Mouse (Mus musculus) G1E (cell line): ENCODE measurements around the gene Intu.

Experiments used
- CTCF ChIP-seq: IDR thresholded peaks from 2 replicates; pipeline ENCODE4 v1.5.1; 2012; ENCODE audit warnings: low read depth, low read length, inconsistent platforms, mixed read lengths
- GATA1 ChIP-seq: IDR thresholded peaks from 2 replicates; pipeline ENCODE4 v1.6.1; 2012; ENCODE audit warnings: borderline replicate concordance, low read length, inconsistent platforms, mixed read lengths
- TAL1 ChIP-seq: conservative IDR thresholded peaks from 2 replicates; pipeline ENCODE4 v1.6.1; 2012; ENCODE audit warnings: low read depth, low read length, inconsistent platforms, mixed read lengths

GRCm38 (mm10) chr3:40683171-40683570 is 152.1 kb downstream of the Intu start:
- TF ChIP-seq TAL1, result no peak
- no peak for TF ChIP-seq CTCF
- no peak for TF ChIP-seq GATA1
